Mouse (Mus musculus) kidney, embryonic 15.5 days (tissue): Measurements from ENCODE around the gene Pdx1. TPM values are rescaled to one million over a fixed set of nuclear protein-coding genes. Genes with fewer than 3 reads are reported as not detected.

Experiments
- ATAC-seq: fragments of 200-750 bp; cut with Nextera tagmentation; replicated peaks from 2 replicates; pipeline ENCODE4 v1.8.0; 2017; ENCODE audit warnings: moderate TSS enrichment; ENCODE audit not compliant: low FRiP score
- H3K27ac ChIP-seq: fragments of 300-500 bp; sonication (generic); 2 replicates; pipeline ENCODE4 v1.5.1; 2015; ENCODE audit warnings: mild to moderate bottlenecking, inconsistent platforms
- H3K27me3 ChIP-seq: fragments of 300-500 bp; sonication (generic); 2 replicates; pipeline ENCODE4 v1.6.1; 2015; ENCODE audit warnings: inconsistent platforms
- H3K36me3 ChIP-seq: fragments of 300-500 bp; sonication (generic); 2 replicates; pipeline ENCODE4 v1.6.1; 2015; ENCODE audit warnings: inconsistent platforms
- H3K4me1 ChIP-seq: fragments of 300-500 bp; sonication (generic); 2 replicates; pipeline ENCODE4 v1.6.1; 2015; ENCODE audit warnings: inconsistent platforms
- H3K4me2 ChIP-seq: fragments of 300-500 bp; sonication (generic); 2 replicates; pipeline ENCODE4 v1.6.1; 2015; ENCODE audit warnings: moderate library complexity, mild to moderate bottlenecking, inconsistent platforms
- H3K4me3 ChIP-seq: fragments of 300-500 bp; sonication (generic); replicated peaks from 2 replicates; pipeline ENCODE4 v1.5.1; 2015; ENCODE audit warnings: mild to moderate bottlenecking, inconsistent platforms
- H3K9ac ChIP-seq: fragments of 300-500 bp; sonication (generic); 2 replicates; pipeline ENCODE4 v1.6.1; 2015; ENCODE audit warnings: mild to moderate bottlenecking, inconsistent platforms
- H3K9me3 ChIP-seq: fragments of 300-500 bp; sonication (generic); replicated peaks from 2 replicates; pipeline ENCODE4 v1.6.1; 2016; ENCODE audit warnings: inconsistent platforms
- WGBS: fragments of 180-500 bp; shearing (Covaris S2); methylation state at CpG from one replicate; pipeline ENCODE4 v1.1.7; 2015; ENCODE audit warnings: mixed read lengths; 5-methylcytosine and 5-hydroxymethylcytosine counted together
- polyA plus RNA-seq: library from polyadenylated mRNA; unstranded; fragments of >200 nt; fragmentation: Nextera tagmentation; extraction: Ambion mirVana; gene quantifications from 2 replicates; pipeline ENCODE4 v1.2.1, GENCODE M21; 2015

Gene Pdx1
- polyA plus RNA-seq, 1 experiment from 2014 or later, result not detected

- Histone ChIP-seq H3K9me3 (no peaks in the 10 kb centered on the region), H3K27ac (no peak overlapping the region), H3K4me1 (peaks cover 18% of the 10 kb centered on the region), H3K36me3 (no peaks in the 10 kb centered on the region), H3K27me3 (peaks cover 78% of the 10 kb centered on the region), H3K4me3 (no peak overlapping the region), H3K4me2 (peak overlapping the region; percentile 17; the same call in 1 of the 2 replicates), H3K9ac (no peak overlapping the region)
- WGBS, result 23% methylated on average over 18 of the region's 18 CpGs
- peak; percentile 89 for ATAC-seq
These were observed 23.6 kb downstream of the Pdx1 start for GRCm38 (mm10) chr5:147293127-147293910.

- Histone ChIP-seq H3K36me3 (no peaks in the 10 kb centered on the region), H3K27me3 (peaks cover 81% of the 10 kb centered on the region), H3K4me3 (no peak overlapping the region), H3K4me2 (no peak overlapping the region), H3K9ac (no peak overlapping the region), H3K9me3 (no peaks in the 10 kb centered on the region), H3K4me1 (peaks cover 18% of the 10 kb centered on the region), H3K27ac (no peak overlapping the region)
- no peak for ATAC-seq
- 24% methylated on average over 20 of the region's 20 CpGs for WGBS
These were observed 24.4 kb downstream of the Pdx1 start for GRCm38 (mm10) chr5:147294121-147294520.

GRCm38 (mm10) chr5:147297249-147297648 lies 27.5 kb downstream of the Pdx1 start:
- 75% methylated on average over 5 of the region's 5 CpGs for WGBS
- Histone ChIP-seq H3K27ac (no peak overlapping the region), H3K9ac (no peak overlapping the region), H3K4me3 (no peak overlapping the region), H3K4me2 (no peak overlapping the region), H3K9me3 (no peaks in the 10 kb centered on the region), H3K4me1 (peaks cover 32% of the 10 kb centered on the region), H3K27me3 (peaks cover 96% of the 10 kb centered on the region), H3K36me3 (no peaks in the 10 kb centered on the region)
- no peak for ATAC-seq

- H3K9ac ChIP-seq, result no peak overlapping the region
- H3K27me3 ChIP-seq, result peaks cover 96% of the 10 kb centered on the region
- no peaks in the 10 kb centered on the region for H3K36me3 ChIP-seq
- WGBS, result 1% methylated on average over 41 of the region's 41 CpGs
- H3K4me2 ChIP-seq, result peak overlapping the region; percentile 52
- H3K4me3 ChIP-seq, result peak overlapping the region; percentile 29
- H3K4me1 ChIP-seq, result peaks cover 24% of the 10 kb centered on the region
- no peaks in the 10 kb centered on the region for H3K9me3 ChIP-seq
- no peak overlapping the region for H3K27ac ChIP-seq
- ATAC-seq, result peak; percentile 78
These were observed 29.7 kb downstream of the Pdx1 start for GRCm38 (mm10) chr5:147299255-147300000.

- ATAC-seq, result 0 out of 2 replicates have a peak, but pooled peaks have one; percentile 10
- H3K36me3 ChIP-seq, result no peaks in the 10 kb centered on the region
- peak overlapping the region; percentile 29 for H3K4me3 ChIP-seq
- H3K9ac ChIP-seq, result no peak overlapping the region
- WGBS, result 8% methylated on average over 4 of the region's 4 CpGs
- H3K27ac ChIP-seq, result no peak overlapping the region
- H3K4me2 ChIP-seq, result peak overlapping the region; percentile 52
- H3K9me3 ChIP-seq, result no peaks in the 10 kb centered on the region
- H3K27me3 ChIP-seq, result peaks cover 96% of the 10 kb centered on the region
- H3K4me1 ChIP-seq, result peaks cover 28% of the 10 kb centered on the region
These were observed 30.2 kb downstream of the Pdx1 start for GRCm38 (mm10) chr5:147300001-147300363.

GRCm38 (mm10) chr5:147300917-147301780 lies 31.4 kb downstream of the Pdx1 start:
- Histone ChIP-seq H3K4me3 (no peak overlapping the region), H3K27me3 (peaks cover 99% of the 10 kb centered on the region), H3K36me3 (no peaks in the 10 kb centered on the region), H3K9ac (no peak overlapping the region), H3K27ac (no peak overlapping the region), H3K4me1 (peaks cover 38% of the 10 kb centered on the region), H3K9me3 (no peaks in the 10 kb centered on the region), H3K4me2 (no peak overlapping the region)
- no peak for ATAC-seq
- WGBS, result 4% methylated on average over 21 of the region's 21 CpGs

GRCm38 (mm10) chr5:147301781-147302070 lies 32.0 kb downstream of the Pdx1 start:
- Histone ChIP-seq H3K9ac (no peak overlapping the region), H3K4me1 (peaks cover 44% of the 10 kb centered on the region), H3K27ac (no peak overlapping the region), H3K4me3 (no peak overlapping the region), H3K36me3 (no peaks in the 10 kb centered on the region), H3K27me3 (peaks cover 100% of the 10 kb centered on the region), H3K9me3 (no peaks in the 10 kb centered on the region), H3K4me2 (no peak overlapping the region)
- ATAC-seq, result no peak
- WGBS, result 4% methylated on average over 10 of the region's 10 CpGs

GRCm38 (mm10) chr5:147302141-147302540 lies 32.4 kb downstream of the Pdx1 start:
- H3K9ac ChIP-seq, result no peak overlapping the region
- no peak overlapping the region for H3K4me3 ChIP-seq
- H3K4me2 ChIP-seq, result no peak overlapping the region
- H3K9me3 ChIP-seq, result no peaks in the 10 kb centered on the region
- no peak for ATAC-seq
- peaks cover 100% of the 10 kb centered on the region for H3K27me3 ChIP-seq
- WGBS, result 9% methylated on average over 8 of the region's 8 CpGs
- H3K27ac ChIP-seq, result no peak overlapping the region
- H3K4me1 ChIP-seq, result peaks cover 48% of the 10 kb centered on the region
- no peaks in the 10 kb centered on the region for H3K36me3 ChIP-seq

- Histone ChIP-seq H3K4me2 (no peak overlapping the region), H3K9me3 (no peaks in the 10 kb centered on the region), H3K27ac (no peak overlapping the region), H3K27me3 (peaks cover 100% of the 10 kb centered on the region), H3K4me1 (peaks cover 49% of the 10 kb centered on the region), H3K9ac (no peak overlapping the region), H3K4me3 (no peak overlapping the region), H3K36me3 (no peaks in the 10 kb centered on the region)
- no peak for ATAC-seq
- 6% methylated on average over 13 of the region's 13 CpGs for WGBS
These were observed 33.1 kb downstream of the Pdx1 start for GRCm38 (mm10) chr5:147302746-147303400.

- Histone ChIP-seq H3K27ac (no peak overlapping the region), H3K36me3 (no peaks in the 10 kb centered on the region), H3K9ac (no peak overlapping the region), H3K4me2 (no peak overlapping the region), H3K4me3 (no peak overlapping the region), H3K27me3 (peaks cover 100% of the 10 kb centered on the region), H3K4me1 (peaks cover 45% of the 10 kb centered on the region), H3K9me3 (no peaks in the 10 kb centered on the region)
- no peak for ATAC-seq
- under 1% methylated on average over 54 of the region's 54 CpGs for WGBS
These were observed 34.8 kb downstream of the Pdx1 start for GRCm38 (mm10) chr5:147304276-147305155.

- H3K9me3 ChIP-seq, result no peaks in the 10 kb centered on the region
- WGBS, result 1% methylated on average over 16 of the region's 16 CpGs
- no peak overlapping the region for H3K4me3 ChIP-seq
- H3K36me3 ChIP-seq, result no peaks in the 10 kb centered on the region
- peaks cover 100% of the 10 kb centered on the region for H3K27me3 ChIP-seq
- H3K9ac ChIP-seq, result no peak overlapping the region
- H3K4me2 ChIP-seq, result no peak overlapping the region
- ATAC-seq, result no peak
- H3K27ac ChIP-seq, result no peak overlapping the region
- H3K4me1 ChIP-seq, result peaks cover 39% of the 10 kb centered on the region
These were observed 35.4 kb downstream of the Pdx1 start for GRCm38 (mm10) chr5:147305166-147305565.
